Mouse (Mus musculus) kidney, embryonic 15.5 days (tissue): ENCODE measurements at regions not wholly inside any gene's neighbourhood (a gene's known extent, or its start where the extent isn't known, plus 50 kb on each side); places are given as distances from the start of the nearest gene placed in this dataset.

ENCODE experiments used
- ATAC-seq: fragments of 200-750 bp; cut with Nextera tagmentation; replicated peaks from 2 replicates; pipeline ENCODE4 v1.8.0; 2017; ENCODE audit warnings: moderate TSS enrichment; ENCODE audit not compliant: low FRiP score
- H3K27ac ChIP-seq: fragments of 300-500 bp; sonication (generic); 2 replicates; pipeline ENCODE4 v1.5.1; 2015; ENCODE audit warnings: mild to moderate bottlenecking, inconsistent platforms
- H3K27me3 ChIP-seq: fragments of 300-500 bp; sonication (generic); 2 replicates; pipeline ENCODE4 v1.6.1; 2015; ENCODE audit warnings: inconsistent platforms
- H3K36me3 ChIP-seq: fragments of 300-500 bp; sonication (generic); 2 replicates; pipeline ENCODE4 v1.6.1; 2015; ENCODE audit warnings: inconsistent platforms
- H3K4me1 ChIP-seq: fragments of 300-500 bp; sonication (generic); 2 replicates; pipeline ENCODE4 v1.6.1; 2015; ENCODE audit warnings: inconsistent platforms
- H3K4me2 ChIP-seq: fragments of 300-500 bp; sonication (generic); 2 replicates; pipeline ENCODE4 v1.6.1; 2015; ENCODE audit warnings: moderate library complexity, mild to moderate bottlenecking, inconsistent platforms
- H3K4me3 ChIP-seq: fragments of 300-500 bp; sonication (generic); replicated peaks from 2 replicates; pipeline ENCODE4 v1.5.1; 2015; ENCODE audit warnings: mild to moderate bottlenecking, inconsistent platforms
- H3K9ac ChIP-seq: fragments of 300-500 bp; sonication (generic); 2 replicates; pipeline ENCODE4 v1.6.1; 2015; ENCODE audit warnings: mild to moderate bottlenecking, inconsistent platforms
- H3K9me3 ChIP-seq: fragments of 300-500 bp; sonication (generic); replicated peaks from 2 replicates; pipeline ENCODE4 v1.6.1; 2016; ENCODE audit warnings: inconsistent platforms
- WGBS: fragments of 180-500 bp; shearing (Covaris S2); methylation state at CpG from one replicate; pipeline ENCODE4 v1.1.7; 2015; ENCODE audit warnings: mixed read lengths; 5-methylcytosine and 5-hydroxymethylcytosine counted together

GRCm38 (mm10) chr2:138640654-138641053 lies 384.3 kb downstream of the Btbd3 start:
- WGBS = 96% methylated on average over 2 of the region's 2 CpGs
- Histone ChIP-seq H3K36me3 (no peaks in the 10 kb centered on the region), H3K9me3 (no peaks in the 10 kb centered on the region), H3K4me3 (no peak overlapping the region), H3K27me3 (no peaks in the 10 kb centered on the region), H3K9ac (no peak overlapping the region), H3K4me1 (no peaks in the 10 kb centered on the region), H3K4me2 (no peak overlapping the region), H3K27ac (no peak overlapping the region)
- no peak for ATAC-seq

- no peak for ATAC-seq
- no peak overlapping the region for H3K27ac ChIP-seq
- 96% methylated on average over 1 of the region's 1 CpGs for WGBS
These were observed 385.0 kb downstream of the Btbd3 start for GRCm38 (mm10) chr2:138641335-138641734.

GRCm38 (mm10) chr2:138648616-138649015 lies 392.3 kb downstream of the Btbd3 start:
- H3K4me2 ChIP-seq = no peak overlapping the region
- no peak for ATAC-seq
- H3K9ac ChIP-seq = no peak overlapping the region
- no peaks in the 10 kb centered on the region for H3K9me3 ChIP-seq
- no peaks in the 10 kb centered on the region for H3K27me3 ChIP-seq
- H3K27ac ChIP-seq = no peak overlapping the region
- no peaks in the 10 kb centered on the region for H3K36me3 ChIP-seq
- no peak overlapping the region for H3K4me3 ChIP-seq
- no peaks in the 10 kb centered on the region for H3K4me1 ChIP-seq
- WGBS = 70% methylated on average over 3 of the region's 3 CpGs

More at GRCm38 (mm10) chr2:138641335-138641734, 385.0 kb downstream of the Btbd3 start:
- no peak overlapping the region for H3K4me2 ChIP-seq
- H3K9me3 ChIP-seq = no peaks in the 10 kb centered on the region
- H3K27me3 ChIP-seq = no peaks in the 10 kb centered on the region
- no peak overlapping the region for H3K9ac ChIP-seq
- H3K4me3 ChIP-seq = no peak overlapping the region
- H3K36me3 ChIP-seq = no peaks in the 10 kb centered on the region
- no peaks in the 10 kb centered on the region for H3K4me1 ChIP-seq

- no peak overlapping the region for H3K9ac ChIP-seq
- H3K27ac ChIP-seq = no peak overlapping the region
- H3K4me3 ChIP-seq = no peak overlapping the region
- H3K4me1 ChIP-seq = no peaks in the 10 kb centered on the region
- H3K36me3 ChIP-seq = no peaks in the 10 kb centered on the region
- H3K9me3 ChIP-seq = no peaks in the 10 kb centered on the region
- H3K27me3 ChIP-seq = no peaks in the 10 kb centered on the region
- no peak for ATAC-seq
- H3K4me2 ChIP-seq = no peak overlapping the region
These were observed 403.0 kb downstream of the Btbd3 start for GRCm38 (mm10) chr2:138659376-138659775.

- ATAC-seq = no peak
- no peak overlapping the region for H3K4me3 ChIP-seq
- no peaks in the 10 kb centered on the region for H3K27me3 ChIP-seq
These were observed 413.9 kb downstream of the Btbd3 start for GRCm38 (mm10) chr2:138670307-138670706.

GRCm38 (mm10) chr2:138674801-138675200 lies 418.4 kb downstream of the Btbd3 start:
- Histone ChIP-seq H3K9me3 (no peaks in the 10 kb centered on the region), H3K27ac (no peak overlapping the region), H3K27me3 (no peaks in the 10 kb centered on the region), H3K9ac (no peak overlapping the region), H3K36me3 (no peaks in the 10 kb centered on the region), H3K4me3 (no peak overlapping the region), H3K4me1 (no peaks in the 10 kb centered on the region), H3K4me2 (no peak overlapping the region)
- ATAC-seq = no peak

More at GRCm38 (mm10) chr2:138670307-138670706, 413.9 kb downstream of the Btbd3 start:
- H3K36me3 ChIP-seq = no peaks in the 10 kb centered on the region
- H3K27ac ChIP-seq = no peak overlapping the region
- H3K4me2 ChIP-seq = no peak overlapping the region
- no peak overlapping the region for H3K9ac ChIP-seq
- no peaks in the 10 kb centered on the region for H3K4me1 ChIP-seq
- H3K9me3 ChIP-seq = no peaks in the 10 kb centered on the region

- ATAC-seq = no peak
These were observed 419.1 kb downstream of the Btbd3 start for GRCm38 (mm10) chr2:138675229-138676065.

GRCm38 (mm10) chr2:138688140-138688871 lies 431.9 kb downstream of the Btbd3 start:
- ATAC-seq = no peak
- Histone ChIP-seq H3K4me2 (no peak overlapping the region), H3K4me3 (no peak overlapping the region), H3K27me3 (no peaks in the 10 kb centered on the region), H3K36me3 (no peaks in the 10 kb centered on the region), H3K9me3 (no peaks in the 10 kb centered on the region), H3K4me1 (no peaks in the 10 kb centered on the region), H3K9ac (no peak overlapping the region), H3K27ac (no peak overlapping the region)

More at GRCm38 (mm10) chr2:138675229-138676065, 419.1 kb downstream of the Btbd3 start:
- 74% methylated on average over 3 of the region's 3 CpGs for WGBS
- H3K9ac ChIP-seq = no peak overlapping the region
- H3K36me3 ChIP-seq = no peaks in the 10 kb centered on the region
- no peak overlapping the region for H3K4me3 ChIP-seq
- no peaks in the 10 kb centered on the region for H3K27me3 ChIP-seq
- no peak overlapping the region for H3K27ac ChIP-seq
- no peaks in the 10 kb centered on the region for H3K4me1 ChIP-seq
- H3K4me2 ChIP-seq = no peak overlapping the region
- no peaks in the 10 kb centered on the region for H3K9me3 ChIP-seq

- no peak overlapping the region for H3K9ac ChIP-seq
- no peak overlapping the region for H3K4me3 ChIP-seq
- no peak for ATAC-seq
- H3K27ac ChIP-seq = no peak overlapping the region
- H3K9me3 ChIP-seq = no peaks in the 10 kb centered on the region
- H3K36me3 ChIP-seq = no peaks in the 10 kb centered on the region
- H3K4me2 ChIP-seq = no peak overlapping the region
- H3K4me1 ChIP-seq = no peaks in the 10 kb centered on the region
- WGBS = 88% methylated on average over 5 of the region's 5 CpGs
- H3K27me3 ChIP-seq = no peaks in the 10 kb centered on the region
These were observed 433.1 kb downstream of the Btbd3 start for GRCm38 (mm10) chr2:138689497-138689896.

- H3K9ac ChIP-seq = no peak overlapping the region
- H3K4me3 ChIP-seq = no peak overlapping the region
- H3K4me2 ChIP-seq = no peak overlapping the region
- WGBS = 69% methylated on average over 4 of the region's 4 CpGs
- no peaks in the 10 kb centered on the region for H3K27me3 ChIP-seq
- no peaks in the 10 kb centered on the region for H3K4me1 ChIP-seq
- H3K36me3 ChIP-seq = no peaks in the 10 kb centered on the region
- no peak overlapping the region for H3K27ac ChIP-seq
- no peak for ATAC-seq
- no peaks in the 10 kb centered on the region for H3K9me3 ChIP-seq
These were observed 446.4 kb downstream of the Btbd3 start for GRCm38 (mm10) chr2:138702783-138703182.

GRCm38 (mm10) chr2:138703943-138704541 lies 447.7 kb downstream of the Btbd3 start:
- no peaks in the 10 kb centered on the region for H3K4me1 ChIP-seq
- no peaks in the 10 kb centered on the region for H3K27me3 ChIP-seq
- no peaks in the 10 kb centered on the region for H3K9me3 ChIP-seq
- no peak overlapping the region for H3K9ac ChIP-seq
- H3K4me2 ChIP-seq = no peak overlapping the region
- no peak for ATAC-seq
- H3K36me3 ChIP-seq = no peaks in the 10 kb centered on the region
- no peak overlapping the region for H3K27ac ChIP-seq
- 90% methylated on average over 4 of the region's 4 CpGs for WGBS
- no peak overlapping the region for H3K4me3 ChIP-seq

- Histone ChIP-seq H3K4me2 (no peak overlapping the region), H3K9ac (no peak overlapping the region), H3K4me1 (no peaks in the 10 kb centered on the region), H3K4me3 (no peak overlapping the region), H3K27ac (0 out of 2 replicates have a peak overlapping the region, but pooled peaks have one; percentile 14), H3K9me3 (no peaks in the 10 kb centered on the region), H3K36me3 (no peaks in the 10 kb centered on the region), H3K27me3 (no peaks in the 10 kb centered on the region)
- ATAC-seq = peak; percentile 43; the same call in 1 of the 2 replicates
- WGBS = 3% methylated on average over 2 of the region's 2 CpGs
These were observed 452.4 kb downstream of the Btbd3 start for GRCm38 (mm10) chr2:138708763-138709162.
